Mouse (Mus musculus) retina, postnatal 1 day (tissue): ENCODE results near the gene Tuba1b.
A peak's percentile ranks its signal among the peaks of the same experiment; 100 is the strongest.
"Not testable (repeated sequence)": the region's sequence is repeated elsewhere in the genome, so short reads cannot be mapped to it uniquely, and the experiment has no call there.

ENCODE experiments used
- DNase-seq: peaks from one replicate; pipeline ENCODE4 v3.0.0-alpha.2; 2012

Tuba1b gene

DNA sequence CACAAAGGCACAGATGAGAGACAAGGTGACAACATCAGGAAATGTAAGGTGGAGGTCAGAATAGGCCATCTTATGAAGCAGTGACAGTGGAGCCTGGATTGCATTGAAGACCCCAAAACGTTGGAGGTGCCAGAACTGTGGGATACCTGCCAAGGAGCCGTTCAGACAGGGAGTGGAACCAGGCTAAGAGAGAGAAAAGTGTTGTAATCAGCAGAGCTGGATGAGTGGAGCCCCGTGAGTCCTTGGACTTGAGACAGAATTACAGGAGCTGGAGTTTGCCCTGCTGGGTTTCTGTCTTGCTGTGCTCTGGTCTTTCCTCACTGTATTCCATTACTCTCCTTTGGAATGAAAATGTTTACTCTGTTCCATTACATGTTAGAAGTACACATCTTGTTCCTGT lies 11.8 kb downstream of the Tuba1b start:
- DNase-seq = no peak

DNA sequence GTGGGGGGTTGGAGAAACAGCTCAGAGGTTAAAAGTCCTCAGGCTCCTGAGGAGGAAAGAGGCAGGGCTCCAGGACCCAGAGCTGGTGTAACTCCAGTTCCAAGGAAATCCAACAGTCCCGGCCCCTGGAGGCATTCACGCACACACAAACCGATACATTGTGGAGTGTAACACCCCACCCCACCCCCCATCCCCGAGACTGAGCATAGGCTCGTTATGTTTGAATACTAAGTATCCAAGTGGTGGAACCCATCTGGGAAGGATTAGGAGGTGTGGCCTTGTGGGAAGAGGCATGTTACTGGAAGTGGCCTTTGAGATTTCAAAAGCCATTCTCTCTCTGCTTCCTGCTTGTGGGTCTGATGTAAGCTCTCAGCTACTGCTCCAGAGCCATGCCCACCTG lies 12.9 kb downstream of the Tuba1b start:
- DNase-seq = no peak

DNA sequence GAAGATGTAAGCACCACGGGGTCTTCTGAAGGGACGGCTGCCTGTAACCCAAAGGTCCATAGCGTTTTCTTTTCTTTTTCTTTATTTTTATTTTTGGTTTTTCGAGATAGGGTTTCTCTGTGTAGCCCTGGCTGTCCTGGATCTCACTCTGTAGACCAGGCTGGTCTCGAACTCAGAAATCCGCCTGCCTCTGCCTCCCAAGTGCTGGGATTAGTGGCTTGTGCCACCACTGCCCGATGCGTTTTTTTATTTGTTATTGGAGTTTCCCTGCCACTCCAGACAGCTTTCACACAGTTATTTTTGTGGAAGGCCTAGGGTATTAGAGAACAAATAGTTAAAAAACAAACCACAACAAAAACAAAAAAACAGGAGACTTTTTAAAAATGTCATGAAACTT lies 15.9 kb downstream of the Tuba1b start:
- not testable (repeated sequence) for DNase-seq

DNA sequence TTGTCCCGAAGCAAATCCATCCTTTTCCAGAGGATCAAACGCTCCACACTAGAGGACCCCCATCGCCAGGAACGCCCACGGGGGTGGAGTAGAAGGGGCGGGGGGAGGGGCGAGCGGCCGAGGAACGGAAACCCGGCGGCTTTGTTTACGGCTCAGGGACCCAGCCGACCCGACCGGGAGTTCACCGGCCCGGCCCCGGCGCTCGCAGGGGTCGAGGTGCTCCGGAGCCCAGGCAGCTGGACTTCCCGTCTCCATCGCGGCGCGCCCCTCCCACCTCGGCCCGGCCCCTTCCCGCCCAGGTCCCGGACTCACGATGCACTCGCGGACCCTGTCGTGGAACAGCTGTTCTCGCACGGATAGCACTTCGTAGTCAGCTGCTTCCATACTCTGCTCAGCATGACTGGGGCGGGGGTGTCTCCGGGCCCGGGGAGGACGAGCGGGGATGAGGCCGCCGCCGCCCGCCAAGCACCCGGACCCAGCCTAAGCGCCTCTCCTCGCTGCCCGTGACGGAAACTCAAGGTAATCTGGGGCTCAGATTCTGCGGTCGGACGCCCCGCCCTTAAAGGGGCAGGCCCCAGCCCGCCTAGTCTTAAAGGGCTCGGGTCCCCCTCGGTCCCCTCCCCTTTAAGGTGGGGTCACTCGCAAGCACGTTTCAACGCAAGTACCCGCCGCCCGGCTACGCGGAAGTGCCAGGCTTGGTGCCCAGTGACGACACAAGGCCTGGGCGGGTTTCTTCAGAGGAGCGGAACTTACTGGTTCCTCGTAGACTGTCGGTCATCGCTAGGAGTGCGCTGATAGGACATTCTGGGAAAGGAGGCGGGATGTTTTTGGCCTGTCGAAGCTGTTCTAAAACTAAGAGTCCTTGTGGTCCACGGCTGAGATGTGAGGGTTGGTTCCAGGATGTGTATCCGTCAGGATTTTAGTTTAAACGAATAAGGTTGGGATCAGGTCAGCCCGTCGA lies 16.5 kb downstream of the Tuba1b start, which contains the start of gene Lmbr1l:
Lmbr1l (minus strand) TSS at position 694 of the 961 bp plus-strand sequence.
- DNase-seq = peak; percentile 100

DNA sequence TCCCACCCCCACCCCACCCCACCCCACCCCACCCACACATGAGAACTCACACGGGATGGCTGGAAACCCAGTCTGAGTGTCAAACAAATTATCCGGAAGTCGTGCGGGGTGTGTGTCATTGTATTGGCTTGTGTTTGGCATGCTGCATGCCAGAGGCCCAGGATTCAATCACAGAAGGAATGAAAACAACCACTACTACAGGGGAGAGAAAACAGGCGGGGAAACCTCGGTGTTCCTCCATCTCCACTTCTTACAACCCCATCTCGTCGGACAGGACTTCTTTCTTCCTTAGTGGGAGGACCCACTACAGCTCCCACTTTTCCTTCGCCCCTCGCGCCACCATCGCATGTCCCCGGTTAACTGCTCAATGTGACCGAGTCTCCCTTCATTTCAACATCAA lies 17.3 kb downstream of the Tuba1b start:
- peak; percentile 32 for DNase-seq

DNA sequence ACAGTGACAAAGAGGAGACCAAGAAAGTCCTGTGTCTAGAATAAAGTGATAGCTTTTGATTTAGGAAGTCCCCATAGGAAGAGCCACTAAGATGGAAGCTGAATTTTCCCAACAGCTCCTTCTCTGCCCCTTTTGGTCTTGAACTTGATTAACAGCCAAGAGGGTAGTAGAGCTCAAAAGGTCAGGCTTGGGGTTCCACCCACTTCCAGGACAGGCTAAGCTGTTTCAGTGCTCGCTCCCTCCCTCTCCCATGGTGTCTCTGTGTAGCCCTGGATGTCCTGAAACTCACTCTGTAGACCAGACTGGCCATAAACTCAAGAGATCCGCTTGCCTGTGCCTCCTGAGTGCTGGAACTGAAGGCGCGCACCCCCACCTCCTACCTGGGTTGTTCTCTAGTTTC lies 18.3 kb downstream of the Tuba1b start:
- no peak for DNase-seq

DNA sequence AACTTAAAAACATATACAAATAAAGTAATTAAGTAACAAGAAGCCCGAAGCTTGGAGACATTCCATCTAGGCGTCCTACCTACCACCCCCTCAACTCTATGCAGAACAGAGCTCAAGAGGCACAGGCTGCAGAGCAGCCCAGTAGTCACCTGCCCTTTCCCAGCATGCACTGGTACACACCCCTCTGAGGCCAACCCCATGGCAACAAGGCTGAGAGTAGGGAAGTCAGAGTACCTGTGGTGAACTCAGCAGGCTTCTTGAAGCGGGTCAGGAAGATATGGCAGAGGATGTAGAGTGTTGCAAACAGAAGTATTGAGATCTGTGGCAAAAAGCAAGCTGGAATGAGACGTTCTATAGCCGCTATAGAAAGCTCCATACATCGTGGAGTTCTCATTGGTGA lies 19.5 kb downstream of the Tuba1b start:
- no peak for DNase-seq

DNA sequence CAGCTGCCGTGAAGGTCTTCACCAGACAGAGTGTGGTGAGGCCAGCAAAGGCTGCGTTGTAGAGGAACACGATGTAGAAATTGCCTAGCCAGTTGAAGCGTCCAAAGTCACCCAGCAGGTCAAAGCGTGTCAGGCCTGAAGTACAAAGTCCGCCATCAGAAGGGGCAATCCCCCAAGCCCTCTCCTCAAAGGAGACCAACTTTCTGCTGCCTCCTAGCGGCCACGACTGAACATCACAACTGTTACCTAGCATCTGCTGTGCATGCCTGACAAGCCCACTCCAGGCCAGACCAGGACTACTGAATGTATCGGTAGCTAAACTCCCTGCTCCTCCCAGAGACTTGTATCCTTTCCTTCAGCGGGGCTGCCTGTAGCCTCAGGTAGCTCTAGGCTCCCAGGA lies 29.7 kb downstream of the Tuba1b start:
- peak; percentile 86 for DNase-seq

DNA sequence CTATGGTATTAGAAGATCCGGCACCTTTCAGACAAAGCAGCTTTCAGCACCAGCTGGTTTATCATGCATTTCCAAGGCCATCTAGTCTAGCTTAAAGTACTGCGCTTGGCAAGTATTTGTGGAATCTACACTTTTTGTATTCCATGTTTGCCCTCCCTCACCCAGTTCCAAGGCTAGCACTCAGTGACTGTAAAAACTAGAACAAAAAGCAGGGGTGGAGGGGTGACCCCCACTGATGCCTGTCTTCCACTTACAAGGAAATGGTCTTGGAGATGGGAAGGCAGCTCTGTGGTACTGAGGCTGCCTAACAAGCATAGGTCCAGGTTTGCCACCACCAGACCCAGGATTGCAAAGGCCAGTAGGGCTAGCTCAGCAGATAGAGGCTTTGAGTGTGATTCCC lies 31.8 kb downstream of the Tuba1b start:
- DNase-seq = no peak

DNA sequence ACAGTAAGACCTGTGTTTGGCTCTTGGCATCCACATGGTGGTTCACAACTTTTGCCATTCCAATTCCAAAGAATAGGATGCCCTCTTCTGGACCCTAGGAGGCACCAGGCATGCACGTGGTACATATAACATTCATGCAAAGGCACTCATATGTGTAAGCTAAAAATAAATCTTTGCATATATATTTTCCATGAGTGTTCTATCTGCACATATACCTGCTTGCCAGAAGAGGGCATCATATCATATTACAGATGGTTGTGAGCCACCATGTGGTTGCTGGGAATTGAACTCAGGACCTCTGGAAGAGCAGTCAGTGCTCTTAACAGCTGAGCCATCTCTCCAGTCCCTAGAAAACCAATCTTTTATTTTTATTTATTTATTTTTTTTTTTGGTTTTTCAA lies 32.8 kb downstream of the Tuba1b start:
- no peak for DNase-seq

DNA sequence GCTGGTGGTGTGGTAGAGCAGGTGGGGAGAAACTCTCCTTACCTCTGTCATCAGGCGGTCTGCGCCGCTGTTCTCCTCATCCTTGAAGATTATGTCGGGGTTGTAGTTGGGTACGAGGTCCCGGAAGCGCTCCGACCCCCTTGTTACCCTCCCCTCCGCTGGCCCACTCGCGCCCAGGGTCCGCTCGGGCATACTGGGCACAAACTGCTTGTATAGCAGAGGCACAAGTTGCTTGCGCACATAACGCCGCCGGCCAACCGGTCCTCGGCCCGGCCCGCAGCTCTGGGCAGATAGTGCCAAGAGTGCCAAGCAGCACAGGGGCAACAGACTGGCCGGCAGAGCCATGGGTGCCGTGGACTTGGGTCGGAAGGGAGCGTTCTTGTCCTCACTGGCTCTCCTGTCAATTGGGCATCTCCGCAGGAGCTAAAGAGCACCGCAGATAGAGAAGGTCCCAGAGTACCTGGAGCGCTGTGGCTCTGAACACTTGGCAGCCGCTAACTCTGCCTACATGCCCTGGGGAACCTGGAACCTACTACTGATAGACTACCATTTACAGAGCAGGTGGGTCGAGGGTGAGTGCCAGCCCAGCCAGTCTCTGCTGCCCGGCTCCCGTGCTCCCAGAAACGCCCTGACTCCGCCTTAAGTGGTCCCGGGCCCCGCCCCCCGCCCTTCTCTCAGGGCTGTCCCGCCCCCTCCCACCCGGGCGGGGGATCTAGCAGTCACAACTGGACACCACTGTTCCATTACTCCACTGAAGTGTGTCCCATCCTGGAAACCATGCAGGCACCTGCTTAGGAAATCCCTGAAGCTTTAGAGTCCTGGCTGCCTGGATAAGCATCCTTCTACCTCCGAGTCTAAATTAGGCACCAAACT lies 36.2 kb downstream of the Tuba1b start, which contains the start of gene Dhh:
Dhh (minus strand) TSS at position 613 of the 873 bp plus-strand sequence.
- peak; percentile 66 for DNase-seq

DNA sequence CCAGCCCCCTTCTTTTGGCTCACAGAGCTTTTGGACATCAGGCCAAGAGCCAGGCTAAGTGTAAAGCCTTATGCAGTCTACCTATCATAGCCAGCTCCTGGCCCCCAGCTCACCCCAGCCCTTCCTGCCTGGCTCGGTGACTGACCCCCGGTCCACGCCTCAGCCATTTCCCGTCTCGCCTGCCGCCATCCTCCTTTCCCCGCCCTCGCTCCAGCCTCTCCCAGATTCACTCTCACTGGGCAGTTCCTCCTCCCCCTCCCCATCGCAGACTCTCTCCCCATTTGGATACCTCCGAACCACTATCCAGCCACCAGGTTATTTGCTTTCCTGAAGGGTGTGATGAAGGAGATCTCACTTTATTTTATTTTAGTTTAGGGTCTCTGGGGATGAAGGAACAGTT lies 36.9 kb downstream of the Tuba1b start:
- DNase-seq = peak; percentile 28

DNA sequence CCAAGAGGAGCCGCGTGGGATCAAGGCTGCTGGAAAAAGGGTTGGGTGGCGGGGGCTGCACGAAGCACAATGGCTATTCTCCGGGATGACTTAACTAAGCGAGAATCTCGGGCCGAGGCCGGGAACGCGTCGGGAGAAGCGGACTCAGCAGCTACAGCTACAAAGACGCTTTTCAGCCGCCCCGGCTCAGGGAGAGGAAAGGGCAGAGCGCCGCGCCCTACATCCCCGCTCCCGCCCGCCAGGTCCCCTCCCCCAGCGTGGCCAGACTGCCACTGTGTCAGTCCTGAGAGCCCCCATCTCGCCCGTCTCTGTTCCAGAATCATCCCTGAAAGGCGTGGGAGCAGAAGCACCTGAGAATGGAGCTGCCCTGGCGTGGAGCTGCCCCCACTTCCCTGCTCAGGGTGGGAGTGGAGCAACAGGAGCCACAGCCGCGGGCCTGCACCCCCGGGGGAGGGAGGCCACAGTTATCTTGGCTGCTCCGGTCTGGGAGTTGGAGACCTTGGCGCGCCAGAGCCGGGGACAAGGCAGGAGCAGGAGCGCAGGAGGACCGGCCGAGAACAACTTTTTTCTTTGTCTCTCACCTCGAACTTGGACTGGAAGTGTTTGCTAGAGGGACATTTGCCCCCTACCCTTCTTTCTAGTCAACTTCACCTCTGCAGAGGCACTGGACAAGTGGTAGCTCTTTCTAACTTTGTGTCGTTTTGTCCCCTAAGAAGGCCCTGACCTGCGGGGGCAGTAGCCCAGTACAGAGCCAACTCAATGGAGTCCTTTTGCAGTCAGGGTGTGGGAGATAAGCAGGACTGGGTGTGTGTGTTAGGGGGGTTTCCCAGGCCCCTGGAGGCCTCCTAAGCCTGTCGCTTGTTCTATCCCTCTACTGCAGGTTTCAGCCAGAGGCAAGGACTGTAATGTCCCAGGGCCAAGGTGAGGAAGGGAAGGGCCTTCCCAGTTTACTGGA lies 38.5 kb downstream of the Tuba1b start:
- DNase-seq = peak; percentile 72

DNA sequence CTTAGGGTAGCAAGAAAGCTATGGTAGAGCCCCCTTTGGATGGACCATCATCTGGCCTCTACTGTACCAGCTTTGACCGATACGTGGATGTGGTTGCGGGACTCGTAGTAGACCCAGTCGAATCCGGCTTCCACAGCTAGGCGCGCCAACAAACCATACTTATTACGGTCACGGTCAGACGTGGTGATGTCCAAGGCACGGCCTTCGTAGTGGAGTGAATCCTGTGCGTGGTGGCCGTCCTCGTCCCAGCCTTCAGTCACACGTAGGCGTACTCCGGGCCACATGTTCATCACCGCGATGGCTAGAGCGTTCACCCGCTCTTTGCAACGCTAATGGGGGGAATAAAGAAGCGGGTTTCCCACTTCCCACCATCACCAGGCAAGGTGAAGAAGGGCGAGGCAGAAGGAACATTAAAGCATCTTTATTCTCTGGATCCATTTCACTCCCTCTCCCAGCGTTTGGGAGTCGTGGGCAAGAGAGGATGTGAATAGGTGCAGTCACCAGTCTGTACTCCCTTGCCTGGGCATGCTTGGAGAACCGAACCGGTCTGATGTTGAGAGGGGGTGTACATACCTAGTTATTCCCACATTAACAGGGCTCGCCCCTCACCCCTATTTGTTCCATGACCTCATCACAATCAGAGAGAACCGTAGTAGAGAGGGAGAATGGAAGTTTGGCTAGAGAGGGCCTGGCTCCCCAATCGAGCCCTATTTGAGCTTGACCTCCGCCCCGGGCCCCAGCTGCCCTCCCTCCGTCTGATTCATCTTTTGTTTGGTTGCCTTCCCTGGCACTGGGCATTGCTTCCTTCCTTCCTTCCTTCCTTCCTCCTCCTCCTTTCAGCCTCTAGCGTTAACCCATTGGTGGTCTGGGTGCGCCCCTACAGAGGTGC lies 39.4 kb downstream of the Tuba1b start:
- no peak for DNase-seq

DNA sequence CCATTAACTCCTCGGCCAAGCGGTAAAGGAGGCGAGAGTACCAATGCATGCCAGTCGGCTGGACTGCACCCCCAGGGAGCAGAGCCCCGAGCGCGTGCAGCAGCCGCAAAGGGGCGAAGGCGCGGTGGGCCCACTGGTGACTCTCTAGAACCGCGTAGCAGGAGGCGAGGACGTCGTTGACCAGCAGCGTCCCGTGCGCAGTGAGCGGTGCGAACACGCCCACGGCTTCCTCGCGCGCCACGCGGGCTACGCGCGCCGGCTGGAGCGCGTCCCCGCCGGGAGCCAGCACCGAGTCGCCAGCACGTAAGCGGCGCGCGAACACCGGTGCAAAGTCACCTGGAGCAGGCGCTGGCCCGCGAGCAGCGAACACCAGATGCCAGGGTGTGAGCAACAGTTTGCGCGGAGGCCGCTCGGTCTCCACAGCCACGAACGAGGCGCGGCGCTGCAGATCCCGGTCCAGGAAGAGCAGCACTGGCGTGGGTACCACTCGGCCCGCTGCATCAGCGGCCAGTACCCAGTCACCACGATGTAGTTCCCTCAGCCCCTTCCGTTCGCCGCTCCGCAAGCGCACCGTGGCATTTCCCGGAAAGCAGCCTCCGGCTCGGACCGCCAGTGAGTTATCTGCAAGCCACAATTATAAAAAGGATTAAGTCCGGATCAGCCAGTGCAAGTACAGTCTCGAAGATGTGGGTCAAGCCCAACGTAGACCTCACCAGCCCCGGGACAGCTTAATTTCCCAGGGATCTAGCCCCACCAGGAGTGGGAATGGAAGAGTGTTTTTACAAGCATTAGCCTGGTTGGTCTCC lies 40.2 kb downstream of the Tuba1b start, which contains the start of gene Rhebl1:
Rhebl1 (minus strand) TSS at position 601 of the 806 bp plus-strand sequence.
- peak; percentile 66 for DNase-seq

DNA sequence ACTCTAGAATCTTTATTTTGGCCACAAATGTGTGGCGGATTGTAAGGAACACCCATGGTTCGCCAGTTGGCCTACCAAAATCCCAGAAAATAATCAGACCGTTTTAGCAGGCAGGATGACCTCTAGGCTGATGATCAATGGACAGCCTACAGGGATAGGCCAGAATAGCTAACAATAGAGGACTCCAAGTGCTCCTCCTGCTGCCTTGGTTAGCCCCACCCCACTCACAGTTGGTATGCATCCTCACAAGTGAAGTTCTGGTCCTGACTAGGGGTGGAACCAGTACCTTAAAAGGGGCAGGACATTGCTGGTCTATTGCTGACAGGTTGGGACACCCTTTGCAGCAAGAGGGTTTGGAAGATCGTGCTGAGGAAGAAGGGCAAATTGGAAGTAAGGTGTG lies 41.3 kb downstream of the Tuba1b start:
- DNase-seq = no peak

DNA sequence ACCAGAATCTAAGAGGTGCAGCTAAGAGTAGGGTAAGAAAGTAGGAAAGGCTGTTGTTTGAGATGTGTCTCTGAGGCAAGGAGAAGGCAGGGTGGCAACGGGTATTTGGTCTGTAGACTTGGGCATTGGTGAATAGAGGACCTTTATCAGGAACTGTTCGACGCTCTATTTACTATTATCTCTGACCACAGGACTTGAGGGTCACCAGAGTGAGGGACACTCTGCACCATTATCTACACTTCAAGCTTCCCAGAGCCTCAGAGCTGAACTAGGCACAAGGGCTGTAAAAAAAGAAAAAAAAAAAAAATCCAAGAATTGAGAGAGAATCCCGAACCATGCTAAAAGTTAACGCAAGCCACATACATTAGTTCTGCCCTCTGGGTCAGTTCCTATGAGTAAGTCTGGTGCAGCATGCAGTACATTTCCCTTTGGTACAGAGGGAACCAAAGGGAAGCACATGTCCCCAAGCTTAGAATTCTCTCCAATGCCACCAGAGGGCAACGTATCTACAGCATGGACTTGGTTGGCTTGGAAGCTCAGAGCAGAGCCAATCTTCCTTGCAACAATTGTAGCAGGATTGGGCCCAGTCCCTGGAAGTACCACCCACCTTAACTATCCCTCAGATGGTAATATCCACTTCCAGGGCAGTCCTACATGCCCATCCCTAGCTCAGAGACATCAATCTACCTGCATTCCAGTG lies 42.3 kb downstream of the Tuba1b start:
- DNase-seq = peak; percentile 92

DNA sequence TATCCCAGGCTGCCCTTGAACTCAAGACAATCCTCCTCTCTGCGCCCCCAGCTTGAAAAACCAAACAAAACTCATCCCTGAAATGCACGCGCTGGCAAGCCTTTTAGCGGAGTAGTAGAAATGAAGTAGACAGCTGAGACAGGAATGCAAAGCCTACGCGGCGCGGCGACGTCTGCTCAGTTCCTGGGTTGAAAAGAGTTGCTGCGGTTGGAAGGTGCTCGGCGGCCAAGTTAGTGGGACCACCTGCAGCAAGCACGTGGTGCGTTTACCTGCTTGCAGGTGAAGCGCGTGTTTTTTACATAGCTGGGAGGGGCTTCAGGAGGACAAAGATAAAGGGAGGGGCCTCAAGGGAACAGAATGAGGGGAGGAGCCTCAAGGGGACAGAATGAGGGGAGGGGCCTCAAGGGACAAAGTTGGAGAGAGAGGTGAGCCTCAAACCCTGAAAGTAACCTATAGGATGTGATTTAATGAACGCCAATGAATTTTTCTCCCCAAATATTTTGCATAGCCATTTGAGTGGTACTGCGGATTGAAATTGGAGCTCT lies 43.1 kb downstream of the Tuba1b start:
- DNase-seq = no peak

DNA sequence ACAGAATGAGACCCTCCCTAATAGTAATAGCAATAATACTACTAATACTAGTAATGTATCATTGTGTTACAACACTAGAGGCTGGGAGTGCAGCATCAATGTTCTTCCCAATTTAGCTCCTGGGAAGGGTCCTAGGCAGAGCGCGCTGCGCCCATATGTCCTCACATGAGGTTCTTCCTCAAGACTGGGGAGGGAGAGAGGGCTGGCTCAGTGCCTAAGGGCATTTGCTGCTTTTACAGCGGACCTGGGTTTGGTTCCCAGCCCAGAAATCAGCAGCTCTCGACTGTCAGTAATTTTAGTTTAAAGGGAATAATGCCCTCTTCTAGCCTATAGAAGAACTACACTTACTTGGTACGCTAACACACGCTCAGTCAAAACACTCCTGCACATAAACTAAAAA lies 46.8 kb downstream of the Tuba1b start:
- DNase-seq = no peak
